Mouse (Mus musculus) kidney, adult 2 months (tissue): ENCODE measurements around the gene Park7.

Experiments used
- CTCF ChIP-seq: fragments of 200-500 bp; conservative IDR thresholded peaks from 2 replicates; pipeline ENCODE4 v1.5.1; 2011; ENCODE audit warnings: low read depth, mild to moderate bottlenecking, control low read depth, low read length, moderate library complexity, mixed read lengths; ENCODE audit not compliant: insufficient read depth, insufficient read length
- POLR2A ChIP-seq: fragments of 200-500 bp; IDR thresholded peaks from one replicate; pipeline ENCODE4 v1.6.1; 2011; ENCODE audit warnings: low read depth, low read length, control low read depth

DNA sequence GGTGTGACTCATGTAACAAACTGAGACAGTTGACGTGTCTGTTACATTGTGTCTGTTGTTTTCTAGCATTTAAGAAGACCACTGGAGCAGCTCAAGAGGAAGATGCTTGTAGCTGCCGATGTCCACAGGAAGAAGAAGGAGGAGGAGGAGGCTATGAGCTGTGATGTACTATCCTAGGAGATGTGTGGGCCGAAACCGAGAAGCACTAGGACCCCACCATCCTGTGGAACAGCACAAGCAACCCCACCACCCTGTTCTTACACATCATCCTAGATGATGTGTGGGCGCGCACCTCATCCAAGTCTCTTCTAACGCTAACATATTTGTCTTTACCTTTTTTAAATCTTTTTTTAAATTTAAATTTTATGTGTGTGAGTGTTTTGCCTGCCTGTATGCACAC lies 30.5 kb upstream of the Park7 start:
- TF ChIP-seq POLR2A (no peak), CTCF (no peak)
